Mouse (Mus musculus) lung, postnatal 36 days (tissue): Measurements from ENCODE around the gene Dexi.

Experiments
- DNase-seq: peaks from one replicate; pipeline ENCODE4 v3.0.0; 2022; ENCODE audit warnings: mixed read lengths

The Dexi gene

DNA sequence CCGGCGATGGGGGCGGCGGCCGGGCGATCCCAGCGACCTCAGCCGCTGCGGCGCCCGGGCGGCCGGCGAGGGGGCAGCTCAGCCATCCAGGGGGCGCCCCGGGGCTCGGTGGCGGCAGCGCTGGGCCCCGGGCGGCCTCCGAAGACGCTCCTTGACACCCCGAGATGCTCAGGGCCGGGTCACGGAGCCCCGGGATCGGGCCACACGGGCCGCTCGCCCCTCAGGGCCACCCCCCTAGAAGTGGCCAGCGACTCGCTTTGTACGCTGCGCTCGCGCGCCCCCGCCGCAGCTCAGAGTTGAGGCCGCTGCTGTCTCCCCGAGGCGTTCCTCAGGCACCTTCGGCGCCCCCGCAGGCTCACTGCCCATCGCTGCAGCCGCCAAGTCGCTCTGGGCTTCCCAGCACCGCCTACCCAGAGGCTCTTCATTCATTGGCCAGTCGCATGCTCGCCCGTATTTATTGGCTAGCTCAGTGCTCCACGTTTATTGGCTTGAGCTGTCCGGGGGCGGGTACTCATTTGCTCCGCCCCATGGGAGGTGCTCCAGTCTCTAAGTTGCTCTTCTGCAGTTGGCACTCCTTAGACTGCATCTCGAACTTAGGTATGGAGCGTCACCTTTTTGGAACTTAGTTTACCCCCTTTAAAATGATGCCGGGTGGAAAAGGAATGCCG lies at the start of gene Dexi:
TSS of gene Dexi (minus strand) at position 357 of the 668 bp plus-strand sequence.
- peak; percentile 99 for DNase-seq

- peak; percentile 38 for DNase-seq
Measured at GRCm38 (mm10) chr16:10586546-10586945, 43.7 kb upstream of the Dexi start.

DNA sequence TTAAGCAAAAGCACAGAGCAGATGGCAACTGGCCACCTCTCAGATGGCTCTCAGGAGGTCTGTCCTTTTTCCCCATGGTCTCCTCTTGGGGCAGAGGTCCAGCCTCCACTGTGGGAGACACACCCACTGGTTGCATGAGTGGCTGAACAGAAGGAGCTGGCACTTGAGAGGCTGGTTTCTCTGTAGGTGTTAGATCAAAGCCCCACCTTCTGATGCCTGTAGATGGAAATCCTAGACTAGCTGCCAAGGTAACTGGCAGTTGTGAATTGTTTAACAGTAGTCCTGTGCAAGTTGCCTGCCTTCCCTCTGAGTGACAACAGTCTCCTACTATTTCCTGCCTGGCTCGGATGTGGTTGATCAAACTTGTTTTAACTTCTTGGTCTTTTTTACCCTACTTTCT lies 42.3 kb upstream of the Dexi start:
- peak; percentile 49 for DNase-seq

- no peak for DNase-seq
Measured at GRCm38 (mm10) chr16:10581234-10581898, 38.5 kb upstream of the Dexi start.

- DNase-seq = peak; percentile 29
Measured at GRCm38 (mm10) chr16:10578376-10578775, 35.5 kb upstream of the Dexi start.

DNA sequence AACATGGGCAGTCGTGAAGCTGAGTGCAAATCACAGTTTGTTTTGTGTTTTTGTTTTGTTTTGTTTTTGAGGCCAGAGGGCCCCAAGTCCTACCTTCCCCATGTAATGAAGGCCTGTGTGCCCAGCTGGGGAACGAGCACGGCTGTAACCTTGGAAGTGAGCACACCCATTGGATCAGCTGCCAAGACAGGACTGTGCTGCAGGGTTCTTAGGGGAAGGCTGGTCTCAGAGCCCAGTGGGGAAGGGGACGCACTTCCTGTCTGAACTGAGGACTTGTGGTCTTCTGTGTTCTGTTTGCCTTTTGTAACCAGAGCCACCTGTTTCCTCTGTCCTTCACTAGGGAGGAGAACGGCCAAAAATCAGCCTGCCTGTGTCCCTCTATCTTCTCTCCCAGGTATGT lies 34.7 kb upstream of the Dexi start:
- DNase-seq = no peak

DNA sequence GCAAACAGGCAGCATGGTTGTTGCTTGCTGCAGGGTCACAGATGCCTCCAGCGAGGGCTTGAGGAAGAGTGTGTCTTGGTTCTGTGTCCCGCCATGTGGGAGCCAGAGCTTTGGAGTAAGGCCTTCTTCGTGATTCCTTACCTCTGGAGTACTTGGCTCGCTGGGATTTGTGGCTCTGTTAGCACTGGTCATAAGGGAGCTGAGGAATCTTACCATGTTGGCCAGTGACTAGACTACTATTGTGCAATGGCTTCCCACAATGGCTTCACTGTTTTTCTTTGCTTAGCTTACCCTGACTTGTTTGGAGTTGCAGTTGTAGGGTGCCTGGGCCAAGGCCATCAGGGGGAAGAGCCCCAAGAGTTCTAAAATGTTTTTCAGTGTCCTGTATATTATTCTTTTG lies 33.1 kb upstream of the Dexi start:
- DNase-seq = peak; percentile 17

GRCm38 (mm10) chr16:10574936-10575335 lies 32.1 kb upstream of the Dexi start:
- DNase-seq = peak; percentile 31

DNA sequence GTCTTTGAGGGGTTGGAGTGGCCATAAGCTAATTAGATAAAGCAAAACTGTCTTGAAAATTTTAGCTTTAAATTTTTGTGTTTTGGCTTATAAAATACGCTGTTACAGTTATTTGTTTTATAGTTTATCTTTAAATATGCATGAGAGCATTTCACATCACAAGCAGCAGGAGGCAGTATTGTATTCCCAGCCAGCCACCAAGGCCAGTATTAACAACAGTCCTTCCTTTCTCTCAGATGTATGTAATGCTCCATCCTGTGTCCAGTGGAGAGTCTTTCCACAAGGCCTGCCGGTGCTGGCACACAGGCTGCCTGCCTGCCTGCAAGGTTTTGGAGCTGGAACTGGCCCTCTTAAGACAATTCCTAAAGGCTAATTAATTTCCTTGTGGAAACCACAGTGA lies 29.0 kb upstream of the Dexi start:
- peak; percentile 25 for DNase-seq

- DNase-seq = peak; percentile 79
Measured at GRCm38 (mm10) chr16:10570708-10571107, 27.9 kb upstream of the Dexi start.

DNA sequence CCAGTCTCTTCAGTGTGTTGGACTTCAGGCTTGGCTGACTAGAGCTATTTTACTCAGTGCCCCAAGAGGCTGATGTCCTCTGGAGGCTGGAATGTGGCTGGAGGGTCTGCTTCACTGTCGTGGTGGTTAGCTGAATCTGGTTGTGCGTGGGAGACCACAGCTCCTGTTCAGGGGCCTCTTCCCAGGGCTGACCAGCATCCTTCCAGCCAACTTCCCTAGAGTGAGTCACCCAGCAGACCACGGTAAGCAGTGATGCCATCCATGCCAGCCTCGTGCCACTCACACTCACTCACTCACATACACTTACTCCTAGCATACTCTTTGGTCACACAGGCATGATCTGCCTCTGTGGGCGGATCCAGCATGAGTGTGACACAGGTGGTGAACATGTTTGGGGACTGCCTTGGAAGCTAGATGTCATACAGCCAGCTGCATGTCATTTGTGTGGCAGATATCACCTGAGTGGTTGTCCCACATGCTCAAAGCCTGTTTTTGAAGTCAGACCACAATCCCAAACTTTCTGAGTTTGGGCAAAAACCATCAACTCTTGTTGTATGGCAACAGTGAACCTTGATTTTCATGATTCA lies 27.0 kb upstream of the Dexi start:
- no peak for DNase-seq

DNA sequence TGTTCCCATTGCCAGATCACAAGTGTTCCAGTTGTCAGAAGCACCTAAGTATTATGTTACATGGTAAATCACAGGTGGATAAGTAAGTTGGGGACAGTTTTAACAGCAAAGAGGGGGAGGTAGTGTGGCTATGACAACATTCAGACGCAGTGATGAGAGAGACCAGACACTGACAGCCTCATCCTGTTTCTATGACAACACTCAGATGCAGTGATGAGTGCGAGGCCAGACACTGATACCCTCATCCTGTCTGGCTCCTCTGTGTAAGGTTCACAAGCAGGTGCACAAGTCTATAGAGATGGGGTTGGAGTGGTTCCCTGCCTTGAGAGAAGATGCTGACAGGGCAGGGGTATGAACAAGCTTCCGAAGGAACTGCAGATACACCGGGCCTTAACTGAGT lies 24.3 kb upstream of the Dexi start:
- no peak for DNase-seq

GRCm38 (mm10) chr16:10565278-10565885 lies 22.5 kb upstream of the Dexi start:
- DNase-seq = peak; percentile 73

DNA sequence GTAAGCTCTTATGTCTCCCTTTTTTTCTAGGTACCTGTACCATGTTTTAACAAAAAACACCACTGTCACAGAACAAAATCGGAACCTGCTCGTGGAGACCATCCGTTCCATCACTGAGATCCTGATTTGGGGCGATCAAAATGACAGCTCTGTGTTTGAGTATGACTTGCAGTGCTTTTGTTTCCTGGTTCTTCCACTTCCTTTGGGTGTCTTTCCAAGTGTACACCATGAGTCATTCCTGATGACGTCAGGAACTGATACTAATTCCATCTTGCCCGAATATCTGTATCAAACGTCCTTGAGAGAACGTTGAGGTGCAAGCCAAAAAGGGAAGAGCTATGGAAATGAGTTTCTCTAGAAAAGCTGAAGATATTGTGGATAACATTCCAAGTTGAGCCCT lies 17.1 kb upstream of the Dexi start:
- no peak for DNase-seq

DNA sequence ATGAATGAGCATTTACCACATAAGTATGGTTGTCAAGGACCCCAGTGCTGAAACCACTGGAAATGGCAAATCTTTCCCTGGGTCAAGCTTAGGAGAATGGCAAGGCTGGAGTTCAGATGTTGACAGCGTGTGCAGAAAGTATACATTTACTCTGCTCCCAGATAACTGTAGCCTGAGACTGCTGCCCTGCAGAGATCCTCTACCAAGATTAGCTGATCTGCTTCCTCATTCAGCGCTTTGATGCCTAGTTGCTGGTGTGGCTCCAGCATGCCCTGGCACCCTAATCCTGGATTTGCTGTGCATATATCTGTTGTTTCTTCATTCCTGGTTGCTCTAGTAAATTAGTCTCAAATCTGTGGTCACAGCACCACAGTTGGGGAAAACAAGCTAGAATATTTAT lies 11.0 kb upstream of the Dexi start:
- no peak for DNase-seq

- DNase-seq = no peak
Measured at GRCm38 (mm10) chr16:10551592-10551991, 8.7 kb upstream of the Dexi start.

- no peak for DNase-seq
Measured at GRCm38 (mm10) chr16:10549600-10549999, 6.7 kb upstream of the Dexi start.

- DNase-seq = no peak
Measured at GRCm38 (mm10) chr16:10548938-10549337, 6.1 kb upstream of the Dexi start.

GRCm38 (mm10) chr16:10546865-10547264 lies 4.0 kb upstream of the Dexi start:
- no peak for DNase-seq

GRCm38 (mm10) chr16:10544995-10545622 lies 2.3 kb upstream of the Dexi start, which contains the start of gene Clec16a:
Gene Clec16a, plus strand, starts transcription at chr16:10545339.
- DNase-seq = peak; percentile 98

DNA sequence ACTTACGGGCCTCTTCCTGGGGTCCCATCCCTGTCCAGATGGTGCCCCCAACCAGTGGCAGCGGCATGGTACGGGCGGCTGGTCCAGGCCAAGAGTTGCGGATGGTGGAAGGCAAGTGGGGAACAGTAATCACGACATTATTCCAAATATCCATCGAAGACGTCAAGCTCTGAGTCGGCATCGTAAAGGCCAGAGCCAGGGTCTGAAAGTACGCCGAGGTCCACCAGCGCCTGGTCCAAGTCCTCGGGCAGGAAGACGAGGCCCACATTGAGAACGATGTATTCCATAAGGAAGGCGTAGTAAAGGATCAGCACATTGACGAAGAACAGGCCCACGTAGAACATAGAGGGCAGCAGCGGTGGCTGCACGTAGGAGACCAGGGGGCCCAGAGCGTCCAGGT lies 588 bp downstream of the Dexi start:
- DNase-seq = no peak

DNA sequence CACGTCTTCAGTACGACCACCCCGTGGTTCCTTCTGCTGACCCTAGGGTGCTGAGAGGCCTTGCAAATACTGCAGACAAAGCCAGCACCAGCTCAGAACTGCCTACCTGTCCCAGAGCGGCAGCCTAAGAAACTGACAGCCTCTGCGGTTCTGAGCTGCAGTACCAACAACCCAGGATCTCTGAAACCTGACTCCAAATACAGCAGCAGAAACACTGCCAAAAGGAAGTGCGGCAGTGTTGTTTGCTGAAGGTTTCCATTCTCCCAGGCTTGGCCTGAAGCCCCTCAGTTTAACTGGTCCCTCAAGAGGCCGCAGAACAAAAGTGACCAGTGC lies 1.3 kb downstream of the Dexi start:
- DNase-seq = peak; percentile 54
